Mouse (Mus musculus) gastrocnemius, postnatal 4 days (tissue): ENCODE results near the gene Npw. TPM values are rescaled to one million over a fixed set of nuclear protein-coding genes. Genes with fewer than 3 reads are reported as not detected.

Experiments
- total RNA-seq, 2 experiments: library from RNA; stranded (reverse); gene quantifications; 2 replicates each; pipeline ENCODE4 v1.2.3; 2021

Gene Npw
- total RNA-seq, 2 experiments from 2014 or later, result not detected

Other genes with a start within 250 kb of the Npw start
- gene Rnps1, start 243.9 kb downstream of the Npw start, total RNA-seq, result 10 to 100 TPM; 83.7 to 93.6 TPM
- 100 to 1,000 TPM; 117 to 133 TPM for gene Eci1, start 231.8 kb downstream of the Npw start, total RNA-seq
- gene Dnase1l2, start 215.4 kb downstream of the Npw start, total RNA-seq, result 1 to 10 TPM; 1.9 TPM
- gene E4f1, start 188.1 kb downstream of the Npw start, total RNA-seq, result 10 to 100 TPM; 18.0 to 20.7 TPM
- 10 to 100 TPM; 34.6 to 37.4 TPM for gene Pgp, start 188.1 kb downstream of the Npw start, total RNA-seq
- 1 to 10 TPM in 1 of 2 experiments, under 1 TPM in 1; 0.91 to 1.5 TPM for gene Bricd5, start 184.6 kb downstream of the Npw start, total RNA-seq
- 10 to 100 TPM; 12.4 to 16.8 TPM for gene Mlst8, start 179.4 kb downstream of the Npw start, total RNA-seq
- 1 to 10 TPM; 1.6 TPM for gene Caskin1, start 169.9 kb downstream of the Npw start, total RNA-seq
- gene Traf7, start 130.5 kb downstream of the Npw start, total RNA-seq, result 10 to 100 TPM; 80.8 to 86.3 TPM
- gene Rab26, start 124.2 kb downstream of the Npw start, total RNA-seq, result under 1 TPM; 0.52 to 0.64 TPM
- 10 to 100 TPM; 60.5 to 66.7 TPM for gene Pkd1, start 108.6 kb downstream of the Npw start, total RNA-seq
- 10 to 100 TPM; 66.4 to 75.4 TPM for gene Tsc2, start 25.8 kb downstream of the Npw start, total RNA-seq
- 1 to 10 TPM; 7.5 TPM for gene Nthl1, start 25.8 kb downstream of the Npw start, total RNA-seq
- 10 to 100 TPM; 35.4 to 35.6 TPM for gene Slc9a3r2, start 8.1 kb downstream of the Npw start, total RNA-seq
- 10 to 100 TPM; 25.7 to 29.6 TPM for gene Zfp598, start 11.2 kb upstream of the Npw start, total RNA-seq
- gene Syngr3, start 31.5 kb upstream of the Npw start, total RNA-seq, result under 1 TPM; 0.13 to 0.15 TPM
- 10 to 100 TPM; 22.9 to 24.6 TPM for gene Gfer, start 37.7 kb upstream of the Npw start, total RNA-seq
- gene Noxo1, start 37.8 kb upstream of the Npw start, total RNA-seq, result 1 to 10 TPM; 2.2 to 3.3 TPM
- gene Tbl3, start 49.2 kb upstream of the Npw start, total RNA-seq, result 10 to 100 TPM; 19.1 to 20.4 TPM
- gene Rnf151, start 59.6 kb upstream of the Npw start, total RNA-seq, result under 1 TPM in 1 of 2 experiments, not detected in 1; 0.23 TPM
- 100 to 1,000 TPM; 750 to 839 TPM for gene Rps2, start 59.7 kb upstream of the Npw start, total RNA-seq
- 100 to 1,000 TPM; 383 to 407 TPM for gene Ndufb10, start 66.0 kb upstream of the Npw start, total RNA-seq
- 100 to 1,000 TPM; 215 to 219 TPM for gene Rpl3l, start 69.4 kb upstream of the Npw start, total RNA-seq
- 100 to 1,000 TPM in 1 of 2 experiments, 10 to 100 TPM in 1; 91.8 to 101 TPM for gene Msrb1, start 78.2 kb upstream of the Npw start, total RNA-seq
- gene Hs3st6, start 94.5 kb upstream of the Npw start, total RNA-seq, result not detected
- not detected for gene Meiob, start 145.8 kb upstream of the Npw start, total RNA-seq
- gene Hagh, start 181.7 kb upstream of the Npw start, total RNA-seq, result 10 to 100 TPM; 65.5 to 68.8 TPM
- gene Fahd1, start 191.9 kb upstream of the Npw start, total RNA-seq, result 10 to 100 TPM; 26.4 to 29.0 TPM
- gene Igfals, start 207.5 kb upstream of the Npw start, total RNA-seq, result 1 to 10 TPM; 3.1 to 6.4 TPM
- gene Nubp2, start 227.9 kb upstream of the Npw start, total RNA-seq, result 10 to 100 TPM; 19.2 to 21.4 TPM
- gene Spsb3, start 228.2 kb upstream of the Npw start, total RNA-seq, result 10 to 100 TPM; 29.0 to 32.3 TPM
- gene Eme2, start 236.6 kb upstream of the Npw start, total RNA-seq, result 10 to 100 TPM; 27.8 to 28.0 TPM
- gene Mrps34, start 236.7 kb upstream of the Npw start, total RNA-seq, result 10 to 100 TPM; 93.0 to 94.7 TPM
- 10 to 100 TPM; 10.3 to 14.5 TPM for gene Nme3, start 238.0 kb upstream of the Npw start, total RNA-seq